In genomic region chr7:83014725-83015690, GRCm38 (mm10) we compare ENCODE assay signal across 11 mouse cellular contexts.
DNase-seq lines count a peak whose midpoint lies in the region; ATAC-seq and TF ChIP-seq lines count a peak whose summit lies in the region.
"Had no signal": no experiment of that assay in that cellular context is flagged by ENCODE, and none has a peak within 500 bp of the region (broad histone marks: within the 10 kb centered on the region; RNA-seq: fewer than 3 reads in every experiment).

No protein-coding gene starts in this region.

- intact Hi-C loops in gastrocnemius, postnatal 36 days (cut with DNase I): no loop called here

- H3K4me2 ChIP-seq in forebrain, embryonic 15.5 days (replicated peaks): no peak overlapping the region
- H3K4me2 ChIP-seq in limb, embryonic 14.5 days (replicated peaks; ENCODE audit: low read depth, low read length, severe bottlenecking): no peak overlapping the region
- H3K4me2 ChIP-seq: lung, embryonic 14.5 days had no signal

- no peaks in the 10 kb centered on the region for H3K36me3 ChIP-seq in forebrain, embryonic 15.5 days
- no peaks in the 10 kb centered on the region for H3K36me3 ChIP-seq in limb, embryonic 14.5 days (ENCODE audit: control insufficient read depth, insufficient read depth, low read length)
- no peaks in the 10 kb centered on the region for H3K36me3 ChIP-seq in thymus, adult 2 months (ENCODE audit: control insufficient read depth, insufficient read depth, low read length)

- H3K9ac ChIP-seq in forebrain, embryonic 15.5 days (replicated peaks): no peak overlapping the region
- no peak overlapping the region for H3K9ac ChIP-seq in limb, embryonic 14.5 days (ENCODE audit: low read depth, low read length, severe bottlenecking)
- H3K9ac ChIP-seq: lung, embryonic 14.5 days had no signal

- peak overlapping the region; percentile 19; the same call in 1 of the 2 replicates for H3K27ac ChIP-seq in forebrain, embryonic 15.5 days (replicated peaks)
- H3K27ac ChIP-seq in limb, embryonic 14.5 days (replicated peaks; ENCODE audit: low read depth, low read length): 0 out of 2 replicates have a peak overlapping the region, but pooled peaks have one; percentile 33
- H3K27ac ChIP-seq in thymus, adult 2 months (ENCODE audit: control insufficient read depth, insufficient read depth, low read length): no peak overlapping the region

- TF ChIP-seq POLR2A in limb, embryonic 14.5 days (IDR thresholded peaks at IDR 0.05; ENCODE audit: borderline replicate concordance, extremely low read depth, insufficient read depth, insufficient read length): no peak
- TF ChIP-seq POLR2A in thymus, adult 2 months (IDR thresholded peaks at IDR 0.05; ENCODE audit: control insufficient read depth, extremely low read depth, insufficient read depth, low read length, poor library complexity): no peak

- WGBS in forebrain, embryonic 15.5 days: 19% methylated on average over 7 of the region's 7 CpGs
- WGBS in limb, embryonic 14.5 days: 59% methylated on average over 7 of the region's 7 CpGs
- WGBS in thymus, adult 2 months: 96% methylated on average over 7 of the region's 7 CpGs

- ATAC-seq in frontal cortex, adult (ENCODE audit: low TSS enrichment): peak; percentile 72
- ATAC-seq in forebrain, embryonic 15.5 days (replicated peaks): no peak
- ATAC-seq in limb, embryonic 14.5 days (ENCODE audit: low FRiP score, low read depth): no peak
- no peak for ATAC-seq in megakaryocyte progenitor cell, adult 5-6 weeks (replicated peaks; ENCODE audit: poor library complexity)

- no peak for TF ChIP-seq CTCF in thymus, adult 2 months (IDR thresholded peaks at IDR 0.05; ENCODE audit: borderline replicate concordance, control insufficient read depth, extremely low read depth, insufficient read depth, low read length, poor library complexity)

- no peak for DNase-seq in frontal cortex, postnatal 14 days (ENCODE audit: low spot score in 2 of 2)
- DNase-seq in limb, embryonic 14.5 days (ENCODE audit: low spot score): no peak
- peak; percentile 6 to 37 for DNase-seq in right cerebral cortex, adult 2 months (ENCODE audit: low spot score in 2 of 2)
- DNase-seq in gastrocnemius, postnatal 36 days: no peak
- DNase-seq in thymus, adult 2 months: no peak
- DNase-seq: cerebellum, postnatal 14 days; kidney, postnatal 36 days; lung, embryonic 14.5 days had no signal

- H3K27me3 ChIP-seq in forebrain, embryonic 15.5 days: no peaks in the 10 kb centered on the region
- H3K27me3 ChIP-seq in limb, embryonic 14.5 days (ENCODE audit: control insufficient read depth, insufficient read depth, low read length): no peaks in the 10 kb centered on the region
- no peaks in the 10 kb centered on the region for H3K27me3 ChIP-seq in thymus, adult 2 months (ENCODE audit: control insufficient read depth, insufficient read depth, low read length)

- H3K4me3 ChIP-seq in forebrain, embryonic 15.5 days: no peak overlapping the region
- no peak overlapping the region for H3K4me3 ChIP-seq in limb, embryonic 14.5 days (replicated peaks; ENCODE audit: low read length)
- H3K4me3 ChIP-seq in thymus, adult 2 months (ENCODE audit: control insufficient read depth, insufficient read depth, low read length): no peak overlapping the region

- no peaks in the 10 kb centered on the region for H3K9me3 ChIP-seq in forebrain, embryonic 15.5 days
- H3K9me3 ChIP-seq in limb, embryonic 14.5 days (ENCODE audit: control insufficient read depth, low read length): no peaks in the 10 kb centered on the region

- H3K4me1 ChIP-seq in forebrain, embryonic 15.5 days: peaks cover 10% of the 10 kb centered on the region
- H3K4me1 ChIP-seq in limb, embryonic 14.5 days (ENCODE audit: control insufficient read depth, insufficient read depth, low read length): peaks cover 10% of the 10 kb centered on the region; the same call in 1 of the 2 replicates
- H3K4me1 ChIP-seq in thymus, adult 2 months (replicated peaks; ENCODE audit: control insufficient read depth, insufficient read depth, low read length): no peaks in the 10 kb centered on the region

Comparison
In these comparisons a context has a peak if more than half of its experiments do, and no peak if none do; other contexts are left out.
1. DNase-seq: peak in right cerebral cortex, adult 2 months (2 of 2); none in frontal cortex, postnatal 14 days (0 of 2), limb, embryonic 14.5 days (single experiment), gastrocnemius, postnatal 36 days (0 of 2) and thymus, adult 2 months (single experiment).